Comparison of ENCODE assay signal across 14 mouse cellular contexts in genomic region chr6:87998358-87998757, GRCm38 (mm10). TPM values are rescaled to one million over a fixed set of nuclear protein-coding genes. Genes with fewer than 3 reads are reported as not detected.
A peak's percentile ranks its signal among the peaks of the same experiment; 100 is the strongest.
DNase-seq lines count a peak whose midpoint lies in the region; ATAC-seq and TF ChIP-seq lines count a peak whose summit lies in the region.
"Had no signal": no experiment of that assay in that cellular context is flagged by ENCODE, and none has a peak within 500 bp of the region (broad histone marks: within the 10 kb centered on the region; RNA-seq: fewer than 3 reads in every experiment).

No protein-coding gene starts in this region.

- TF ChIP-seq EP300 in ES-Bruce4 (IDR thresholded peaks at IDR 0.05; ENCODE audit: insufficient read depth, low read depth, low read length), result no peak

- no peak for TF ChIP-seq CTCF in layer of hippocampus, adult 2 months (conservative IDR thresholded peaks at IDR 0.05)
- no peak for TF ChIP-seq CTCF in midbrain, postnatal 0 days (IDR thresholded peaks at IDR 0.05)
- TF ChIP-seq CTCF in ES-Bruce4 (IDR thresholded peaks at IDR 0.05; ENCODE audit: low read depth, low read length), result no peak

- H3K27ac ChIP-seq in hindbrain, embryonic 13.5 days, result no peak overlapping the region
- H3K27ac ChIP-seq in hindbrain, embryonic 12.5 days, result no peak overlapping the region
- H3K27ac ChIP-seq in layer of hippocampus, adult 2 months, result peak overlapping the region; percentile 68
- no peak overlapping the region for H3K27ac ChIP-seq in midbrain, embryonic 11.5 days (ENCODE audit: low read depth, low read length)
- no peak overlapping the region for H3K27ac ChIP-seq in midbrain, postnatal 0 days (ENCODE audit: low read depth, low read length)
- H3K27ac ChIP-seq in ES-Bruce4 (ENCODE audit: insufficient read depth, low read length), result peak overlapping the region; percentile 8; the same call in 1 of the 2 replicates
- H3K27ac ChIP-seq: embryonic facial prominence, embryonic 10.5 days; embryonic facial prominence, embryonic 12.5 days; forebrain, embryonic 13.5 days; forebrain, embryonic 15.5 days had no signal

- H3K9me3 ChIP-seq in hindbrain, embryonic 13.5 days, result no peaks in the 10 kb centered on the region
- H3K9me3 ChIP-seq in hindbrain, embryonic 12.5 days (replicated peaks), result no peaks in the 10 kb centered on the region
- H3K9me3 ChIP-seq in midbrain, embryonic 11.5 days (ENCODE audit: control insufficient read depth, low read length), result no peaks in the 10 kb centered on the region
- no peaks in the 10 kb centered on the region for H3K9me3 ChIP-seq in midbrain, postnatal 0 days (ENCODE audit: low read length)
- no peaks in the 10 kb centered on the region for H3K9me3 ChIP-seq in ES-Bruce4 (replicated peaks; ENCODE audit: control insufficient read depth, insufficient read depth, low read length, poor library complexity, severe bottlenecking)
- H3K9me3 ChIP-seq: embryonic facial prominence, embryonic 10.5 days; embryonic facial prominence, embryonic 12.5 days; forebrain, embryonic 13.5 days; forebrain, embryonic 15.5 days had no signal

- TF ChIP-seq POLR2A in ES-Bruce4 (IDR thresholded peaks at IDR 0.05; ENCODE audit: insufficient read depth, low read length), result no peak

- H3K36me3 ChIP-seq in hindbrain, embryonic 13.5 days, result peaks cover 47% of the 10 kb centered on the region
- peaks cover 44% of the 10 kb centered on the region for H3K36me3 ChIP-seq in hindbrain, embryonic 12.5 days
- peaks cover 10% of the 10 kb centered on the region; the same call in 1 of the 2 replicates for H3K36me3 ChIP-seq in midbrain, embryonic 11.5 days (ENCODE audit: control insufficient read depth, insufficient read depth, low read length)
- peaks cover 34% of the 10 kb centered on the region for H3K36me3 ChIP-seq in midbrain, postnatal 0 days (ENCODE audit: insufficient read depth, low read length)
- peaks cover 32% of the 10 kb centered on the region for H3K36me3 ChIP-seq in ES-Bruce4 (ENCODE audit: control insufficient read depth, insufficient read depth, low read length, poor library complexity, severe bottlenecking)

- H3K9ac ChIP-seq in hindbrain, embryonic 13.5 days, result peak overlapping the region; percentile 6; the same call in 1 of the 2 replicates
- H3K9ac ChIP-seq in hindbrain, embryonic 12.5 days, result no peak overlapping the region
- no peak overlapping the region for H3K9ac ChIP-seq in midbrain, embryonic 11.5 days (ENCODE audit: low read length)
- H3K9ac ChIP-seq in midbrain, postnatal 0 days (replicated peaks; ENCODE audit: low read length, poor library complexity, severe bottlenecking), result no peak overlapping the region
- H3K9ac ChIP-seq in ES-Bruce4 (ENCODE audit: low read depth, poor library complexity, severe bottlenecking), result no peak overlapping the region
- H3K9ac ChIP-seq: embryonic facial prominence, embryonic 12.5 days; forebrain, embryonic 13.5 days; forebrain, embryonic 15.5 days; forebrain, postnatal 0 days had no signal

- no peaks in the 10 kb centered on the region for H3K27me3 ChIP-seq in hindbrain, embryonic 13.5 days
- no peaks in the 10 kb centered on the region for H3K27me3 ChIP-seq in hindbrain, embryonic 12.5 days
- no peaks in the 10 kb centered on the region for H3K27me3 ChIP-seq in midbrain, embryonic 11.5 days (ENCODE audit: control insufficient read depth, insufficient read depth, low read length)
- no peaks in the 10 kb centered on the region for H3K27me3 ChIP-seq in midbrain, postnatal 0 days (ENCODE audit: insufficient read depth, low read length)
- no peaks in the 10 kb centered on the region for H3K27me3 ChIP-seq in ES-Bruce4 (ENCODE audit: control insufficient read depth, insufficient read depth, low read length, poor library complexity, severe bottlenecking)
- H3K27me3 ChIP-seq: embryonic facial prominence, embryonic 12.5 days; forebrain, embryonic 13.5 days; forebrain, embryonic 15.5 days had no signal

- no peak overlapping the region for H3K4me3 ChIP-seq in hindbrain, embryonic 13.5 days
- H3K4me3 ChIP-seq in hindbrain, embryonic 12.5 days, result no peak overlapping the region
- H3K4me3 ChIP-seq in layer of hippocampus, adult 2 months, result no peak overlapping the region
- no peak overlapping the region for H3K4me3 ChIP-seq in midbrain, embryonic 11.5 days (ENCODE audit: low read depth, low read length)
- no peak overlapping the region for H3K4me3 ChIP-seq in midbrain, postnatal 0 days (ENCODE audit: low read depth, low read length)
- H3K4me3 ChIP-seq in ES-Bruce4 (ENCODE audit: low read depth, low read length), result no peak overlapping the region
- H3K4me3 ChIP-seq: embryonic facial prominence, embryonic 10.5 days; embryonic facial prominence, embryonic 12.5 days; forebrain, embryonic 13.5 days; forebrain, embryonic 15.5 days had no signal

- H3K4me2 ChIP-seq in hindbrain, embryonic 13.5 days, result no peak overlapping the region
- H3K4me2 ChIP-seq in hindbrain, embryonic 12.5 days (replicated peaks), result no peak overlapping the region
- no peak overlapping the region for H3K4me2 ChIP-seq in midbrain, embryonic 11.5 days
- no peak overlapping the region for H3K4me2 ChIP-seq in midbrain, postnatal 0 days (ENCODE audit: low read depth, low read length, poor library complexity, severe bottlenecking)
- H3K4me2 ChIP-seq: embryonic facial prominence, embryonic 12.5 days; forebrain, embryonic 13.5 days; forebrain, embryonic 15.5 days had no signal

- peaks cover 13% of the 10 kb centered on the region for H3K4me1 ChIP-seq in hindbrain, embryonic 13.5 days (replicated peaks)
- peaks cover 18% of the 10 kb centered on the region for H3K4me1 ChIP-seq in hindbrain, embryonic 12.5 days
- peaks cover 13% of the 10 kb centered on the region for H3K4me1 ChIP-seq in midbrain, embryonic 11.5 days (ENCODE audit: control insufficient read depth, insufficient read depth, low read length)
- H3K4me1 ChIP-seq in midbrain, postnatal 0 days (ENCODE audit: insufficient read depth, low read length), result peaks cover 9% of the 10 kb centered on the region; the same call in 1 of the 2 replicates
- H3K4me1 ChIP-seq in ES-Bruce4 (ENCODE audit: control insufficient read depth, insufficient read depth, low read length), result no peaks in the 10 kb centered on the region

- WGBS in hindbrain, embryonic 13.5 days, result 88% methylated on average over 4 of the region's 4 CpGs
- 86% methylated on average over 4 of the region's 4 CpGs for WGBS in hindbrain, embryonic 12.5 days
- WGBS in midbrain, embryonic 11.5 days, result 80% methylated on average over 4 of the region's 4 CpGs
- WGBS in midbrain, postnatal 0 days, result 89% methylated on average over 4 of the region's 4 CpGs

- no peak for ATAC-seq in hindbrain, embryonic 13.5 days (ENCODE audit: low FRiP score)
- ATAC-seq in hindbrain, embryonic 12.5 days (ENCODE audit: low FRiP score), result no peak
- ATAC-seq in midbrain, embryonic 11.5 days (ENCODE audit: low FRiP score), result no peak
- no peak for ATAC-seq in midbrain, postnatal 0 days (ENCODE audit: low FRiP score)
- ATAC-seq in activated CD4-positive, CD25-positive, alpha-beta regulatory T cell, adult 4 months, result no peak

- no peak for DNase-seq in layer of hippocampus, adult 2 months (ENCODE audit: low spot score in 2 of 2)
- no peak for DNase-seq in layer of hippocampus, postnatal 36 days
- peak; percentile 77 for DNase-seq in midbrain, embryonic 11.5 days (ENCODE audit: low spot score, missing footprints)
- DNase-seq in midbrain, postnatal 0 days (ENCODE audit: low spot score), result no peak

RNA-seq across cellular contexts. Expression of gene H1fx, which starts 16.9 kb away (rescaled TPM):
- polyA plus RNA-seq in hindbrain, embryonic 13.5 days (2015; fragmentation: Nextera tagmentation; extraction: Ambion mirVana), result 18.4 and 20.2 TPM in 2 replicates
- 108 and 109 TPM in 2 replicates for polyA plus RNA-seq in hindbrain, embryonic 12.5 days (2016; fragmentation: Nextera tagmentation; extraction: Ambion mirVana)
- 10 to 100 TPM; 65.7 to 68.1 TPM for total RNA-seq in layer of hippocampus, adult 2 months (2021)
- 10 to 100 TPM; 63.5 to 71.7 TPM for total RNA-seq in layer of hippocampus, postnatal 36 days (2021)
- 74.7 and 106 TPM in 2 replicates for polyA plus RNA-seq in midbrain, embryonic 11.5 days (2014; fragmentation: Nextera tagmentation; extraction: Ambion mirVana)
- total RNA-seq in midbrain, postnatal 0 days (2014; rRNA removed), result 22.7 and 31.8 TPM in 2 replicates
- 42.8 and 52.8 TPM in 2 replicates for polyA plus RNA-seq in midbrain, postnatal 0 days (2015; fragmentation: Nextera tagmentation; extraction: Ambion mirVana)
- polyA plus RNA-seq in ES-Bruce4 (2011; ENCODE audit: insufficient read depth, insufficient read length, low read depth, missing spikeins), result 39.0 and 47.3 TPM in 2 replicates
- polyA plus RNA-seq in activated CD4-positive, CD25-positive, alpha-beta regulatory T cell, adult 4 months (2017; shearing (Covaris generic)), result not detected
- total RNA-seq: MEL had no signal

RNA-seq across cellular contexts. Expression of gene Rab7, which starts 46.7 kb away (rescaled TPM):
- polyA plus RNA-seq in hindbrain, embryonic 13.5 days (2015; fragmentation: Nextera tagmentation; extraction: Ambion mirVana), result 290 and 303 TPM in 2 replicates
- polyA plus RNA-seq in hindbrain, embryonic 12.5 days (2016; fragmentation: Nextera tagmentation; extraction: Ambion mirVana), result 218 and 236 TPM in 2 replicates
- total RNA-seq in layer of hippocampus, adult 2 months (2021), result 100 to 1,000 TPM; 305 to 332 TPM
- 100 to 1,000 TPM; 312 to 316 TPM for total RNA-seq in layer of hippocampus, postnatal 36 days (2021)
- 251 and 267 TPM in 2 replicates for polyA plus RNA-seq in midbrain, embryonic 11.5 days (2014; fragmentation: Nextera tagmentation; extraction: Ambion mirVana)
- 87.5 and 103 TPM in 2 replicates for total RNA-seq in midbrain, postnatal 0 days (2014; rRNA removed)
- polyA plus RNA-seq in midbrain, postnatal 0 days (2015; fragmentation: Nextera tagmentation; extraction: Ambion mirVana), result 356 and 379 TPM in 2 replicates
- polyA plus RNA-seq in ES-Bruce4 (2011; ENCODE audit: insufficient read depth, insufficient read length, low read depth, missing spikeins), result 154 and 163 TPM in 2 replicates
- polyA plus RNA-seq in activated CD4-positive, CD25-positive, alpha-beta regulatory T cell, adult 4 months (2017; shearing (Covaris generic)), result 100 to 1,000 TPM; 294 to 336 TPM

Comparison
In these comparisons a context has a peak if more than half of its experiments do, and no peak if none do; other contexts are left out.
1. H3K27ac ChIP-seq: peak in layer of hippocampus, adult 2 months (single experiment) and ES-Bruce4 (single experiment); none in hindbrain, embryonic 13.5 days (single experiment), hindbrain, embryonic 12.5 days (single experiment), midbrain, embryonic 11.5 days (single experiment) and midbrain, postnatal 0 days (single experiment).
2. RNA of gene H1fx, which starts 16.9 kb away (polyA plus RNA-seq): 108 to 109 TPM in hindbrain, embryonic 12.5 days, 74.7 to 106 TPM in midbrain, embryonic 11.5 days, 42.8 to 52.8 TPM in midbrain, postnatal 0 days, 39.0 to 47.3 TPM in ES-Bruce4 and 18.4 to 20.2 TPM in hindbrain, embryonic 13.5 days; not detected in activated CD4-positive, CD25-positive, alpha-beta regulatory T cell, adult 4 months; every median in the first group is over 10 times any median in the second.